ENCODE assay signal across 26 mouse cellular contexts in the genomic region with DNA sequence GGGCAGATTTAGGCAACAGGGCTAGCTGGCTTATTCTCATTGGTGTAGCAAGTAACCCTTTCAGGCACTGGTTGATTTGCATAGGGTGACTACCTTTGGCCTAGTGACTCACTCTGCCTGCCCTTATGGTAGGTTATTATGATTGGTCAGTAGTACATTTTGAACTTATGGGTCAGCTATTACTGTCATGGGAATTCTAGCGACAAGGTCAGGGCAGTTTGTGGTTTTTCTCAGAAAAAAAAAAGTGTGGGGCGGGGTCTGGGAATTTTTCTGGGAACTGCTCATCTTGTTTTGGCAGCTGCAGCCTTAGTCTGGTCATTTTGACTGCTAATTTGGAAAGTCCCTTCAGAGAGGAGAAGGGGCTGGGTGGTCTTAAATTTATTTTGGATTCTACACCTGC. TPM values are rescaled to one million over a fixed set of nuclear protein-coding genes. Genes with fewer than 3 reads are reported as not detected.
DNase-seq lines count a peak whose midpoint lies in the region; ATAC-seq and TF ChIP-seq lines count a peak whose summit lies in the region.
"Had no signal": no experiment of that assay in that cellular context is flagged by ENCODE, and none has a peak within 500 bp of the region (broad histone marks: within the 10 kb centered on the region; RNA-seq: fewer than 3 reads in every experiment).

No protein-coding gene starts in this region.

- 60% methylated on average over 2 of the region's 2 CpGs for WGBS in kidney, adult 2 months

- no peak for TF ChIP-seq POLR2A in kidney, adult 2 months (IDR thresholded peaks at IDR 0.05; ENCODE audit: low read depth, low read length)

- H3K27me3 ChIP-seq in kidney, adult 2 months (replicated peaks; ENCODE audit: control insufficient read depth, insufficient read depth, low read length), result no peaks in the 10 kb centered on the region
- H3K27me3 ChIP-seq: embryonic facial prominence, embryonic 12.5 days; forebrain, embryonic 13.5 days; forebrain, embryonic 15.5 days; Patski had no signal

- H3K4me1 ChIP-seq in kidney, adult 2 months (ENCODE audit: control insufficient read depth, insufficient read depth, low read length), result no peaks in the 10 kb centered on the region
- H3K4me1 ChIP-seq: embryonic facial prominence, embryonic 10.5 days; embryonic facial prominence, embryonic 12.5 days; forebrain, embryonic 13.5 days; forebrain, embryonic 15.5 days had no signal

- no peaks in the 10 kb centered on the region for H3K36me3 ChIP-seq in kidney, adult 2 months (ENCODE audit: control insufficient read depth, insufficient read depth, low read length)
- H3K36me3 ChIP-seq: embryonic facial prominence, embryonic 10.5 days; embryonic facial prominence, embryonic 12.5 days; forebrain, embryonic 15.5 days had no signal

- ATAC-seq in monocyte, adult 5-6 weeks (replicated peaks; ENCODE audit: insufficient number of reproducible peaks, low FRiP score, low TSS enrichment, poor library complexity, severe bottlenecking), result no peak
- ATAC-seq: activated CD4-positive, CD25-positive, alpha-beta regulatory T cell, adult 4 months; forebrain, embryonic 13.5 days; forebrain, embryonic 15.5 days; Patski had no signal

- no peak overlapping the region for H3K4me3 ChIP-seq in kidney, adult 2 months (ENCODE audit: insufficient read depth, low read depth, low read length)
- H3K4me3 ChIP-seq: embryonic facial prominence, embryonic 10.5 days; embryonic facial prominence, embryonic 12.5 days; forebrain, embryonic 13.5 days; forebrain, embryonic 15.5 days had no signal

- no peak overlapping the region for H3K27ac ChIP-seq in kidney, adult 2 months (ENCODE audit: insufficient read depth, low read depth, low read length)
- H3K27ac ChIP-seq: embryonic facial prominence, embryonic 10.5 days; embryonic facial prominence, embryonic 12.5 days; forebrain, embryonic 13.5 days; forebrain, embryonic 15.5 days had no signal

- peak; percentile 77 for DNase-seq in kidney, adult 2 months
- no peak for DNase-seq in kidney, adult 11 months
- peak; percentile 45 for DNase-seq in kidney, adult 9 months
- no peak for DNase-seq in kidney, postnatal 4 days
- peak; percentile 20 for DNase-seq in Muller cell, postnatal 12 days (ENCODE audit: inconsistent ontology term)
- DNase-seq: adrenal gland, adult 8-10 months; adrenal gland, postnatal 14 days; adrenal gland, postnatal 36 days; cerebellum, adult 11-12 months; cerebellum, adult 2 months; cerebellum, adult 9-10 months; cerebellum, postnatal 10 days; cerebellum, postnatal 25 days had no signal

- TF ChIP-seq CTCF in kidney, adult 2 months (conservative IDR thresholded peaks at IDR 0.05; ENCODE audit: insufficient read depth, insufficient read length, low read depth, low read length), result no peak

RNA-seq across cellular contexts. Expression of a gene that starts 8.7 kb away (rescaled TPM):
- polyA plus RNA-seq in kidney, adult 2 months (2012; rRNA removed), result not detected in 2 replicates
- 0.38 TPM in 1 of 3 replicates, not detected in the others for total RNA-seq in monocyte, adult 5-6 weeks (2017)
- total RNA-seq: adrenal gland, adult 18-20 months; adrenal gland, adult 8-10 months; adrenal gland, postnatal 14 days; adrenal gland, postnatal 36 days; ES-E14; MEL had no signal
- polyA plus RNA-seq: activated CD4-positive, CD25-positive, alpha-beta regulatory T cell, adult 4 months; C2C12; cerebellum, adult 2 months; cortical plate, adult 2 months; embryonic facial prominence, embryonic 10.5 days; embryonic facial prominence, embryonic 12.5 days; forebrain, embryonic 11.5 days; forebrain, embryonic 13.5 days; forebrain, embryonic 15.5 days; Patski had no signal

RNA-seq across cellular contexts. Expression of a gene that starts 45.3 kb away (rescaled TPM):
- not detected in 2 replicates for polyA plus RNA-seq in kidney, adult 2 months (2012; rRNA removed)
- total RNA-seq in monocyte, adult 5-6 weeks (2017), result not detected in 3 replicates
- total RNA-seq: adrenal gland, adult 18-20 months; adrenal gland, adult 8-10 months; adrenal gland, postnatal 14 days; adrenal gland, postnatal 36 days; MEL had no signal
- polyA plus RNA-seq: C2C12; cerebellum, adult 2 months; cortical plate, adult 2 months; forebrain, embryonic 11.5 days; forebrain, embryonic 15.5 days had no signal

Comparison
In these comparisons a context has a peak if more than half of its experiments do, and no peak if none do; other contexts are left out.
1. DNase-seq: peak in kidney, adult 2 months (single experiment), kidney, adult 9 months (single experiment) and Muller cell, postnatal 12 days (single experiment); none in kidney, adult 11 months (single experiment) and kidney, postnatal 4 days (0 of 2).